Mouse (Mus musculus) gastrocnemius, adult 18-20 months (tissue): ENCODE measurements around the gene E130114P18Rik. TPM values are rescaled to one million over a fixed set of nuclear protein-coding genes. Genes with fewer than 3 reads are reported as not detected.

Experiments
- DNase-seq: peaks from one replicate; pipeline ENCODE4 v3.0.0; 2021; ENCODE audit warnings: low spot score
- total RNA-seq, 2 experiments: library from RNA; stranded (reverse); gene quantifications; 2 replicates each; pipeline ENCODE4 v1.2.3; 2021

The E130114P18Rik gene
- total RNA-seq, 2 experiments from 2014 or later: 0.21 TPM; not detected in 1

GRCm38 (mm10) chr4:97805896-97806808 is 28.3 kb upstream of the E130114P18Rik start:
- DNase-seq: no peak

DNA sequence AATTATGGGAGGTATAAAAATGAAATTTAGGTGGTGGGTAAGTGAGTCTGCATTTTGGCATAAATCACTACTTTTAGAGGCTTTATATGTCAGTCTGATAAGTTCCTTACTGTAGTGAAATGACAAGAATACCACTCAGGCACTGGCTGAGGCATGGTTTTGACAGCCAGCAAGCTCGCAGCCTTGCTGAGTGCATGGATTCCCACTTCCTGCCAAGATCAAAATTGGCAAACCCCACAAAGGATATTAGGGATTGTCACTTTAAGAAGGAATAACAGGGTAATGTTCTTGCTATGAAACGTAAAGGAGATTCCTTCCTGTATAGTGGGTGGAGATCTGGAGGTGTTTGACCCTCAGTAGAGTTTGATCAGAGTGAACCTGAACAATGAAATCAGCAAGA is 27.4 kb upstream of the E130114P18Rik start:
- DNase-seq: no peak

GRCm38 (mm10) chr4:97804638-97805037 is 26.8 kb upstream of the E130114P18Rik start:
- DNase-seq: no peak

- no peak for DNase-seq
Observed at GRCm38 (mm10) chr4:97803791-97804190, 25.9 kb upstream of the E130114P18Rik start.

DNA sequence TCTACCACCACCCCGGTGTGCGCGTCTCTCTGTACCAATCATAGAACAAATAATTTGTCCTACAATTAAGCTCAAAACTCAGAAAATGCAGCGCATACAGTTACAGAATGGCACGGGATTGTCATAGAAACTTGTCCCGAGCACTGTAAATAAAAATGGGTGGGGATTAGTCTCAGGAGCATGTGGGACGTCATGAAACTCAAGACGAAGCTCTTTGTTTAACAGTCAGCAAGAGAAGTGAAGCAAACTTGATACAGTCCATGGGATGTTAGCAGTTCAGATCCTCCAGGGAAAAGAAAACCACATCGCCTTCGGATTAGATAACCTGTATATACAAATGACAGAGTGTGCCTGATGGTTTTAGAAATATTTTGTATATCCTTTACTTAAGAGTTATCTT is 18.6 kb upstream of the E130114P18Rik start:
- DNase-seq: no peak

- DNase-seq: no peak
Observed at GRCm38 (mm10) chr4:97795957-97796356, 18.1 kb upstream of the E130114P18Rik start.

GRCm38 (mm10) chr4:97794865-97795264 is 17.0 kb upstream of the E130114P18Rik start:
- peak; percentile 56 for DNase-seq

DNA sequence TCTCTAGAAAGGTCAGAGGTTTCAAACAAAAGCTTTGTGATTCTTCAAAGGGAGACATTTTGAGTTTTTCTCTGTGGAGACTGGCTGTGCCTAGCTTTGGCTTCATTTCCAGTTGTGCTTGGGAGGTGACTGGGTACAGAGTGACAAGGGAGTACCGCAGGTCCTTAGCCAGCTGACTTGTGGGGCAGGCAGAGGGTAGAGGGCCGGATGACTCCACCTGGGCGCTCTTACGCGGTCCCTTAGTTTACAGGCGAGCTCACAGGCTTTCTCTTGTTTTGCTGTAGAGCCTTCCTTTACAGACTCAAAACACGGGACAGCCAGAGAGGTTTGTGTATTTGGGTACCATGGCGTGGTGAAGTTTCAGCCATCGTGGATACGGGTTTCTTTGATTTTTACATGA is 16.1 kb upstream of the E130114P18Rik start:
- no peak for DNase-seq

DNA sequence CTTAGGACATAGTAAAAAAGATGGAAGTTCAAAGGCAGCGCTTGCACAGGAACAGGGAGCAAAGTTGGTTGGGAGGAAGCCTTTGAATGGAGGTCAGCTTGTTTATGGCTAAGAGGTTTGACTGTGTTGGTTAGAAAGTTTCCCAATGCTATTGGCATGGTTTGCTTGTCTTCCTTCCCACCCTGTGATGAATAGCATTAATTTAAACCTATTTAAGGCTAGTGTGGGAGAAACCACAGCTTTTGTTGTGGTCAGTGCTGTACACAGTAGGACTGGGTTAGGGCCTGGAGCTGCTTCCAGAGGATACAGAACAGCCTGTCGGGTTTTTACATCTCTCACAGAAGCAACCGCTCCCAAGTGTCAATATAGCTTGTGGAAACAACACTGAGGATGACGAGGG is 10.7 kb upstream of the E130114P18Rik start:
- no peak for DNase-seq

DNA sequence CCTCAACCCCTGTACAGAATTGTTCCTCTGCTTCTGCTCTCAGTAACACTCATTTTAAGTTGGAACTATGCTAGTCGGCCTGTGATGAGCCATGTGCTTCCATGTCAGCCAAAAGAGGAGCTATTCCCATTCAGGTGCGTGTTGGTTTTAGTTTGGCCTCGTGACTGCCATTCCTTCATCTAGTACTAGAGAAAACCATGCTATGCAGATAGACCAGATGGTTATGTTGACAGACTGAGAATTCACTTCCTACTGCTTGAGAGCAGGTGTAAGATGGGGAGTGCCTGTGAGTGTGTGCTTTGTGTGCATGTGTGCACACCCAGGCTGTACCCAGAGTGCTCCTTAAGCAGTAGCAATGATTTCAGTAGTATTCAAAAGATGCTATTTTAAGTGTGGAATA is 9.6 kb upstream of the E130114P18Rik start:
- DNase-seq: no peak

GRCm38 (mm10) chr4:97786571-97786970 is 8.7 kb upstream of the E130114P18Rik start:
- no peak for DNase-seq

DNA sequence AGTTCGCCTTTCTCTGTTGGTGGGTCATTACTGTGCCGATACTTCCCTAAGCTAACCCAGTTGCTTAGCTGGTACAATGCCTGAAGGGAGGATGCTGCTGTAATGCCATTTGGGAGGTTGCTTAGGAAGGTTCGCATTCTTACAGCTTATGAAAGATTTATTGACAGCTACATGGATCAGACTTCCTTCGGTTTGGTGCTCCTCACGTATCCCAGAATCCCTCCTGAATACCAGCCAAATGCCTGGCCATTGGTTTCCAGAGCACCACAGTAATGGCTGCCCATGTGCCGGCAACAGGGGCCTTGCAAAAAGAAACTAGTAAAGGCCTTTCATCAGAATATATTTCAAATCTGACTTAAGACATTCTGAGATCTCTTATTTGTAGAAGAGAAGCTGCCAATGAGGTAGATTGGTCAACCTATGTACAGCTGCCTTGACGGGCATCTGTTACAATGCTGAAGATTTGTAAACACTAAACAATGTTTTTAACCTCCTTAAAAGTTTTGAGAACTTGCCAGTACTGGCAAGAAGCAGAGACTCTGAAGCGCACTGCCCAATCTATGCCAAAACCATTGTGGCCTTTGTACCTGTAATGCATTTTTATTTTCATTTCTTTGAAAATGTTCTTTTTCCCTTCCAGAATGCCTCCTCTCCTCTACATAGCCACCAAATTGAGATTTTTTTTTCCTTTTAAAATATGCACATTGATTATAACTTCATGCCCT is 7.8 kb upstream of the E130114P18Rik start:
- DNase-seq: no peak

DNA sequence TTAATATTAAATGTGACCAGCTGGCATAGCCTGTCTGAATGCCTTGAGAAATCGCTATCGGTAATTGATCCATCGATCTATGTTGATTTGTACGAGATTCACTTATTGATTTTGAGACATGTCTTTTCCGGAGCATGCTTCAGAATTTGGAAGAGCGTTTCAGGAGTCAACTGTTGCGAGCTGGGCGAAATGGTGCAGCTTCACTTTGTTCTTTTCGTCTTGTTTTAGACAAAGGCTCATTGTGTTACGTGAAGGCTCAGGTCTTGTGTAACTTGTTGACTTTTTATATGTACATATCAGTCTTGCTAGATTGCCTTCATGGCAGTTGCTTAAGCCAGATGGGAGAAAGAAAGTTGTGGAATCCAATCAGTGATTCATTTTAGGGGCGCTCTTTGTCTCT is 6.4 kb upstream of the E130114P18Rik start:
- DNase-seq: no peak

DNA sequence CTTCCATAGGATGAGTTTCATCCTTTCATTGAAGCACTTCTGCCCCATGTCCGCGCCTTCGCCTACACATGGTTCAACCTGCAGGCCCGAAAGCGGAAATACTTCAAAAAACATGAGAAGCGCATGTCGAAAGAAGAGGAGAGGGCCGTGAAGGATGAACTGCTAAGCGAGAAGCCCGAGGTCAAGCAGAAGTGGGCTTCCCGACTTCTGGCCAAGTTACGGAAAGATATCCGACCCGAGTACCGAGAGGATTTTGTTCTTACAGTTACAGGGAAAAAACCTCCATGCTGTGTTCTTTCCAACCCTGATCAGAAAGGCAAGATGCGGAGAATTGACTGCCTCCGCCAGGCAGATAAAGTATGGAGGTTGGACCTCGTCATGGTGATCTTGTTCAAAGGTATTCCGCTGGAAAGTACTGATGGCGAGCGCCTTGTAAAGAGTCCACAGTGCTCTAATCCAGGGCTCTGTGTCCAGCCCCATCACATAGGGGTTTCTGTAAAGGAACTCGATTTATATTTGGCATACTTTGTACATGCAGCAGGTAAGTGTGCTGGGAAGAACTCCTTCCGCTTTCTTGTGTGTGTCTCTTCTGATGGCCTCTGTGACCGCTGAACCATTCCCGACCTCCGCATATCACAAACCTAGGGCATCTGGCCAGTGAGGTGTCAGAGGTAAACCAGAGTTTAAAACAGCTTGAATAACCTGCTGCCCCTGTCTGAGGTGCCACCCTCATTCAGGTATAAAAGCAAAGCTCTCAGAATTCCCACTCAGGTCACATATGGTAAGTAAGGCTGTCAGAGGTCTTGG is 5.4 kb upstream of the E130114P18Rik start:
- DNase-seq: no peak

- DNase-seq: no peak
Observed at GRCm38 (mm10) chr4:97782497-97782896, 4.6 kb upstream of the E130114P18Rik start.

DNA sequence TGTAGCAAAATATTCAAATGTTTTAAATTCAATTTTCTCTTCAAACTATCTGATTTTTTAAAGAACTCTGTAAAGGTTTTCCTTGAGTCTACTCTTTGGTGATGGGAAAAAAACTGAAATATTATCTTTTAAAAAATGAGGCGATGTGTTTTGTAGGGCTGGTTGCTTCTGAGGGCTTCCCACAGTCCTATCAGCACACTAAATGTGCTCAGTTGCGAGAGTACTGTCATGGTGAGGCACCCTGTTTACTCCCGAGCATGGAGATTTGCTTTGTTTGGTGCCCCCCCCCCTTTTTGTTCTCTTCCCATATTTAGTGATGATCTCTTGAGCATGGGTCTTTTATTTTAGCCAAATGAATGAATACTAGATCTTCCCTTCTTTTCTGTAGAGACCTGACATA is 4.2 kb upstream of the E130114P18Rik start:
- no peak for DNase-seq

DNA sequence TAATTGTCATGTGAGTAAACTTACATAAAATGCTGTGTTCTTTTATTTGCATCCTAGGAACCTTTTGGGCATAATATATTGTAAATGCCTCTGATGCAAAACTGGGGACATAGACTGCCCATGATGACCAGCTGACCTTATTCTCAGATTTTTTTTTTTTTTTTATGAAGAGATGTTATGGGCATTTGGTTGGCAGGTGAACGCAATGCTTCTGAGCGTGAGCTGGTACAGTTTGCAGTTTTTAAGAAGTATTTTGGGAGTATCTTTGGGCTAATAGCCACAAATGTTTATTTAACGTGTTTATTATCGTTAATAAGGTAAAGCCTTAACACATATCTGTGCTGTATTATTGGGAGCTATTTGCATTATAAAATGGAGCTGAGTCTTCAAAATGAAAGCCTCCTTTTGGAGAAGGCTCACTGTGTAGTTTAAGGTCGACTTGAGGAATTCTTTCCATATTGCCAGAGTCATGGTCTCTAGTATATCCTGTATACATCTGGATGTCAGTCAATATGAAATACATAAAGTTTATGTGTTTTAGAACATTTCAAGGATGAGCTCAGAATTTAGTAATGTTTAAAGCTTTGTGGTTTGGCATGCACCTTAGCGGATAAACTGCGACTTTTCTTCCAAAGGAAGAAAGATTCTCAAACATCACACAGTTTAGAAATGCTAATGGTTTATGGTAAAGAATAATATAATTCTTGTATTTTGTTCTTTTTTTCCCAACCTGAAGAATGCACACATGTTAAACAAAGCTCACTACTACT is 3.0 kb upstream of the E130114P18Rik start:
- DNase-seq: no peak

DNA sequence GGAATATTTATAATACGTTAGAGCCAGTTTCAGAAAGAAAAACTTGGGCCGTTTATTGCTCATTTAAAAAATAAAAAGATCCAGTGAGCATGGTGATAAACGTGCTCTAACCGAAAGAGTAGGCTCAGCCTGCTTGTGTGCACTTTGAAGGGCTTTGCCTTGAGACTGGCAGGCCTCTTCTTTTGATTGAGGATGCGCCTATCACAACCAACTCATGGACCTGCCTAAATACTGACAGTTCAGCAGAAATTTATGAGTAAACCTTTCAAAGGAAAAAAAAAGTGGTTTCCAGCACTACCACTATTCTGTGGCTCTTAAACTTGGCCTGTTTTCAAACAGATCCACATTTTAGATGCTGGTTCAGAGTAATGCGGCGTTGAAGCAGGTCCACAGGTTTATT is 2.1 kb upstream of the E130114P18Rik start:
- DNase-seq: no peak

DNA sequence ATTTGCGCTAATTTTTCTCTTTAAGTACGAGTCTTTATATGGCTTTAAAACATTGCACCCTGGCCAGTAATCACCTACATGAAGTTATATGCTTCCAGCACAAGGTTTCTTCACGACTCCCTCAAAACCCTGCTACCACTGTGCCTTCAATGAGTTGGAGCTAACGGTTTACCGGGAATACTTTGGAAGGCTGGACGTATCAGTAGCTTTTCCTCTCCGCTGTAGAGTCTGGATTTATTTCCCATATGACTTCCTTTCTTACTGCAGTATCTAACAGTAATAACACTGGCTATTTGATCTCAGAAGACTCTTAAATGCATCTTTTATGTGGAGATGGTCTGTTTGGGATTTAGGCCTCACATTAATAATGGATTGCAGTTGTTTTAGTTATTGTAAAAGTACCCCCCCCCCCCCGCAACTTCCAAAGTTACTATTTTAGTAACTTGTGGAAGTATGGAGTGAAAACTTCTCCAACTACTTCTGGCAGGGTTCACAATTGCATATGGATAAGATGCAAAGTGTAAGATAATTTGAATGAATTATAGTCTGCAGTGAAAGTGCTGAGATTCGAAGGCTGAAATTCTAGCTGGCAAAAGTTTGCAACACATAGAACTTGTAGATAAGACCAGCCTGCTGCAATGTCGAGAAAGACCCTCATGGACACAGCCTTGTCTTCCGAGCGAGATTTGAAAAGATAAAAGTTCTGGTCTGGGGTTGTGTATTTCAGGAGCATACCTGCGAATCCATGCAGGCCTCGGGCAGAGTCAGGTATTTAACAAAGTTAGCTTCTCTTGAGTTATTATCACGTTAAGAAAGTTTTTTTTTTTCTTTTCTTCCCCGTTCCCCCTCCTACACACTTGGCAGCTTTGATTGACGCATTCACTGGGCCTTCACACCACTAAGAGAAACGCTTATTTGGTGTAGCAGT is 1.4 kb upstream of the E130114P18Rik start:
- DNase-seq: no peak
